Mouse (Mus musculus) midbrain, embryonic 14.5 days (tissue): ENCODE data around the gene Sim1. TPM values are rescaled to one million over a fixed set of nuclear protein-coding genes. Genes with fewer than 3 reads are reported as not detected.

Experiments
- ATAC-seq: fragments of 200-750 bp; cut with Nextera tagmentation; 2 replicates; pipeline ENCODE4 v1.8.0; 2017; ENCODE audit warnings: moderate number of reproducible peaks, moderate library complexity; ENCODE audit not compliant: low FRiP score, low TSS enrichment
- DNase-seq: peaks from one replicate; pipeline ENCODE4 v3.0.0-alpha.2; 2015
- H3K27ac ChIP-seq: fragments of 300-500 bp; sonication (generic); replicated peaks from 2 replicates; pipeline ENCODE4 v1.5.1; 2014; ENCODE audit warnings: mild to moderate bottlenecking, low read depth, low read length, moderate library complexity
- H3K27me3 ChIP-seq: fragments of 300-500 bp; sonication (generic); 2 replicates; pipeline ENCODE4 v1.6.1; 2014; ENCODE audit warnings: low read length, control low read depth, mixed read lengths; ENCODE audit not compliant: control insufficient read depth, insufficient read depth
- H3K36me3 ChIP-seq: fragments of 300-500 bp; sonication (generic); 2 replicates; pipeline ENCODE4 v1.6.1; 2014; ENCODE audit warnings: low read length, control low read depth; ENCODE audit not compliant: control insufficient read depth, insufficient read depth
- H3K4me1 ChIP-seq: fragments of 300-500 bp; sonication (generic); 2 replicates; pipeline ENCODE4 v1.6.1; 2014; ENCODE audit warnings: mild to moderate bottlenecking, antibody characterized with exemption, low read length, control low read depth; ENCODE audit not compliant: control insufficient read depth, insufficient read depth
- H3K4me2 ChIP-seq: fragments of 300-500 bp; sonication (generic); 2 replicates; pipeline ENCODE4 v1.6.1; 2014; ENCODE audit warnings: mild to moderate bottlenecking, low read length, moderate library complexity
- H3K4me3 ChIP-seq: fragments of 300-500 bp; sonication (generic); replicated peaks from 2 replicates; pipeline ENCODE4 v1.5.1; 2014; ENCODE audit warnings: low read depth, low read length
- H3K9ac ChIP-seq: fragments of 300-500 bp; sonication (generic); replicated peaks from 2 replicates; pipeline ENCODE4 v1.6.1; 2014; ENCODE audit warnings: mild to moderate bottlenecking, low read length, moderate library complexity
- H3K9me3 ChIP-seq: fragments of 300-500 bp; sonication (generic); 2 replicates; pipeline ENCODE4 v1.6.1; 2016; ENCODE audit warnings: low read length, control low read depth, mixed read lengths; ENCODE audit not compliant: control insufficient read depth
- WGBS: fragments of 180-500 bp; shearing (Covaris S2); extraction: QIAGEN DNeasy Blood & Tissue Kit; methylation state at CpG from one replicate; pipeline ENCODE4 v1.1.7; 2014; 5-methylcytosine and 5-hydroxymethylcytosine counted together
- polyA plus RNA-seq: library from polyadenylated mRNA; unstranded; fragments of >200 nt; fragmentation: Nextera tagmentation; extraction: Ambion mirVana; gene quantifications from 2 replicates; pipeline ENCODE4 v1.2.1, GENCODE M21; 2014

The Sim1 gene
- polyA plus RNA-seq = 0.77 and 0.91 TPM in 2 replicates

GRCm38 (mm10) chr10:50894170-50894991, at the start of gene Sim1:
Gene Sim1, plus strand, starts transcription at chr10:50894754.
- Histone ChIP-seq H3K27me3 (peaks cover 91% of the 10 kb centered on the region), H3K9me3 (no peaks in the 10 kb centered on the region), H3K4me3 (peak within 1 kb of the TSS; percentile 43), H3K9ac (peak within 1 kb of the TSS; percentile 16; the same call in 1 of the 2 replicates), H3K36me3 (no peaks in the 10 kb centered on the region), H3K27ac (no peak within 1 kb of the TSS), H3K4me2 (peak within 1 kb of the TSS; percentile 77), H3K4me1 (peaks cover 10% of the 10 kb centered on the region; the same call in 1 of the 2 replicates)
- peak; percentile 94 for ATAC-seq
- WGBS = under 1% methylated on average over 62 of the region's 62 CpGs
- peak; percentile 93 for DNase-seq

- Histone ChIP-seq H3K27me3 (no peaks in the 10 kb centered on the region), H3K9me3 (no peaks in the 10 kb centered on the region), H3K4me3 (no peak overlapping the region), H3K36me3 (no peaks in the 10 kb centered on the region), H3K27ac (no peak overlapping the region), H3K9ac (no peak overlapping the region), H3K4me1 (no peaks in the 10 kb centered on the region), H3K4me2 (no peak overlapping the region)
- DNase-seq = no peak
- ATAC-seq = no peak
- 93% methylated on average over 4 of the region's 4 CpGs for WGBS
Measured at GRCm38 (mm10) chr10:50868202-50868601, 26.4 kb upstream of the Sim1 start.

- Histone ChIP-seq H3K36me3 (no peaks in the 10 kb centered on the region), H3K4me1 (no peaks in the 10 kb centered on the region), H3K4me2 (no peak overlapping the region), H3K4me3 (no peak overlapping the region), H3K27ac (no peak overlapping the region), H3K9me3 (no peaks in the 10 kb centered on the region), H3K27me3 (no peaks in the 10 kb centered on the region; the same call in 1 of the 2 replicates), H3K9ac (no peak overlapping the region)
- no peak for ATAC-seq
- no peak for DNase-seq
- 88% methylated on average over 5 of the region's 5 CpGs for WGBS
Measured at GRCm38 (mm10) chr10:50876952-50877351, 17.6 kb upstream of the Sim1 start.

DNA sequence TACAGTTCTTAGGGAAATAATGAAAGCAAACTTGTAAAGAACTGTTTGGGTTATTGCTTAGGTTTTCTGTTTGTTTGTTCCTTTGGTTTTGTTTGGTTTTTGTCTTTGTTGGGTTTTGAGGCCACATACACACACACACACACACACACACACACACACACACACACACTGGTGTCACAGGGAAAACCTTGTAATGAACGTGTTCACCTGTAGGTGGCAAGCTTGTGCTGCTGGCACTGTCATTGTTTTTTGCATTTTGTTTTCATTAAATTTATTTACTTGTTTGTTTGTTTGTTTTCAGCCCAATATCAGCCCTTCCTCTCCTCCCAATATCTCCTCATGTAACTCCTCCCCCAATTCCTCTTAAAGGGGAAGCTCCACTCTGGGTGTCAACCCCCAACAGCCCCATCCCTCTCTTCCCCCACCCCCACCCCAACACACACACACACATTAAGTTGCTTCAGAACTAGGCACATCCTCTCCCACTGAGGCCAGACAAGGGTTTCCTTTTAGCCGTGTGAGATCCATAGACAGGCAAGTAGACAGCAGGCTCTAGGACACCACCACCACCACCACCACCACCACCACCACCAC, 13.0 kb upstream of the Sim1 start:
- no peaks in the 10 kb centered on the region for H3K36me3 ChIP-seq
- no peak overlapping the region for H3K9ac ChIP-seq
- peak; percentile 43; the same call in 1 of the 2 replicates for ATAC-seq
- no peak overlapping the region for H3K4me3 ChIP-seq
- no peak overlapping the region for H3K4me2 ChIP-seq
- no peaks in the 10 kb centered on the region for H3K4me1 ChIP-seq
- H3K9me3 ChIP-seq = no peaks in the 10 kb centered on the region
- H3K27me3 ChIP-seq = no peaks in the 10 kb centered on the region; the same call in 1 of the 2 replicates
- H3K27ac ChIP-seq = no peak overlapping the region
- WGBS = 23% methylated on average over 2 of the region's 2 CpGs
- DNase-seq = peak; percentile 39

- no peaks in the 10 kb centered on the region for H3K36me3 ChIP-seq
- H3K9ac ChIP-seq = no peak overlapping the region
- H3K9me3 ChIP-seq = no peaks in the 10 kb centered on the region
- WGBS = 69% methylated on average over 2 of the region's 2 CpGs
- no peak for DNase-seq
- H3K27me3 ChIP-seq = no peaks in the 10 kb centered on the region; the same call in 1 of the 2 replicates
- H3K4me3 ChIP-seq = no peak overlapping the region
- no peak overlapping the region for H3K4me2 ChIP-seq
- no peak overlapping the region for H3K27ac ChIP-seq
- H3K4me1 ChIP-seq = no peaks in the 10 kb centered on the region
- no peak for ATAC-seq
Measured at GRCm38 (mm10) chr10:50882366-50882765, 12.2 kb upstream of the Sim1 start.

GRCm38 (mm10) chr10:50886305-50886704, 8.2 kb upstream of the Sim1 start:
- no peaks in the 10 kb centered on the region for H3K9me3 ChIP-seq
- no peak overlapping the region for H3K4me2 ChIP-seq
- WGBS = 62% methylated on average over 4 of the region's 4 CpGs
- H3K27ac ChIP-seq = no peak overlapping the region
- peaks cover 34% of the 10 kb centered on the region for H3K27me3 ChIP-seq
- no peak overlapping the region for H3K9ac ChIP-seq
- no peaks in the 10 kb centered on the region for H3K4me1 ChIP-seq
- H3K4me3 ChIP-seq = no peak overlapping the region
- ATAC-seq (no peak), DNase-seq (no peak)
- no peaks in the 10 kb centered on the region for H3K36me3 ChIP-seq

GRCm38 (mm10) chr10:50890621-50891020, 3.9 kb upstream of the Sim1 start:
- Histone ChIP-seq H3K27me3 (peaks cover 77% of the 10 kb centered on the region), H3K4me2 (no peak overlapping the region), H3K27ac (no peak overlapping the region), H3K9me3 (no peaks in the 10 kb centered on the region), H3K4me3 (no peak overlapping the region), H3K9ac (no peak overlapping the region), H3K36me3 (no peaks in the 10 kb centered on the region), H3K4me1 (peaks cover 10% of the 10 kb centered on the region; the same call in 1 of the 2 replicates)
- DNase-seq (no peak), ATAC-seq (no peak)
- 12% methylated on average over 6 of the region's 6 CpGs for WGBS

GRCm38 (mm10) chr10:50891876-50892711, 2.5 kb upstream of the Sim1 start:
- DNase-seq (peak; percentile 39), ATAC-seq (no peak)
- peak overlapping the region; percentile 22; the same call in 1 of the 2 replicates for H3K4me2 ChIP-seq
- no peak overlapping the region for H3K27ac ChIP-seq
- under 1% methylated on average over 26 of the region's 26 CpGs for WGBS
- no peaks in the 10 kb centered on the region for H3K36me3 ChIP-seq
- H3K4me1 ChIP-seq = peaks cover 10% of the 10 kb centered on the region; the same call in 1 of the 2 replicates
- H3K27me3 ChIP-seq = peaks cover 87% of the 10 kb centered on the region
- no peak overlapping the region for H3K9ac ChIP-seq
- H3K4me3 ChIP-seq = 0 out of 2 replicates have a peak overlapping the region, but pooled peaks have one; percentile 8
- H3K9me3 ChIP-seq = no peaks in the 10 kb centered on the region
